Mouse (Mus musculus): Measurements from ENCODE around the gene Ptges2. TPM values are rescaled to one million over a fixed set of nuclear protein-coding genes. Genes with fewer than 3 reads are reported as not detected.
A peak's percentile ranks its signal among the peaks of the same experiment; 100 is the strongest.

The Ptges2 gene
- total RNA-seq, 1 experiment from 2014 or later = 7.1 TPM

DNA sequence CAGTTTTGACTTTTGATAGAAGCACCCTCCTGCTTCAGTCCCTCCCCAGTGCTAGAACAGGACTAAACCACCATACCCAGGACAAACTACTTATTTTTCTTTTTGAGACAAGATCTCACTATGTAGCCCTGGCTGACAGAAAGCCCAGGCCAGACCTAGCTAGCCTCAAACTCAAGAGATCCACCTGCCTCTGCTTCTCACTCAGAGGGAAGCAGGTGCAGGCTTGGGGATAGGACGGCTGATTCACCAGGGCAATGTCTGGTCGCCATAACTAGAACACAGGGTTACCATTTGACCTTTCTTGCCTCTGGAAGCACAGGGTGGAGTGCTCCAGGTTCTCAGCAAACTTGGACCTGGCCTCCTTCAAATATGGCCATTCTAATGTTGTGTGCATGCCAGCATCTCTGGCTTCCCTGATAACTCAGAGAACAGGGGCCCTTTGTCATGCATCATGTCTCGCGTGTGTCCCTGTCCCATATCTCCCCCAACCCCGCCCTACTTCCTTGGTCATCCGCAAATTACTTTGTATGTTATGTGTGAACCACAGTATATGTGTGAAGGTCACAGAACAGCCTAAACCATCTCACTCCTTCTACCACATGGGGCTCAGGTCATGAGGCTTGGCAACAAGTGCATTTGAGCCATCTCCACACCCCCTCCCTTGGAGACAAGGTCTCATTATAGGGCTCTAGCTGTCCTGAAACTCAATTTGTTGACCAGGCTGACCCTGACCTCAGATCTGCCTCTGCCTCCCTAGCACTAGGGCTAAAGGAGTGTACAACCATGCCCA is 17.2 kb downstream of the Ptges2 start:
- ATAC-seq (replicated peaks; ENCODE audit: low read depth, poor library complexity, severe bottlenecking) = no peak

DNA sequence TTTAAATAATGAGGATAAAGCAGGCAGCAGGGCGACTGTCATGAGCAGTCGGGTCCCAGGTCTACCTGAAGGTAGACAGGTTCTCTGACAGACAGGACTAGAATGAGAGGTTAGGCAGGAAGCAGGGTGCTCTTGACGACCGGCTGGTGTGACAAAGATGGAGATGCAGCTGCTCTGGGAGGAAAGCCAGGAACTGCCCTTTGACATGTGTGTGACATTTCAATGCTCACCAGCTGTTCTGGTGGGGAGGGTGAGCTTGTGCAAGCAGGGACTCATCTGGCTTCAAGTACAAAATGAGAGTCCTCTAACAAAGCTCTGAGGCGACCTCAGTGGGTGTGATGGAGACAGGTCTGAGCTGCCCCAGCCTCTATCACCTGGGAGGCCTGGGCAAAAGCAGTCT is 18.2 kb downstream of the Ptges2 start:
- ATAC-seq (replicated peaks; ENCODE audit: low read depth, poor library complexity, severe bottlenecking) = no peak

DNA sequence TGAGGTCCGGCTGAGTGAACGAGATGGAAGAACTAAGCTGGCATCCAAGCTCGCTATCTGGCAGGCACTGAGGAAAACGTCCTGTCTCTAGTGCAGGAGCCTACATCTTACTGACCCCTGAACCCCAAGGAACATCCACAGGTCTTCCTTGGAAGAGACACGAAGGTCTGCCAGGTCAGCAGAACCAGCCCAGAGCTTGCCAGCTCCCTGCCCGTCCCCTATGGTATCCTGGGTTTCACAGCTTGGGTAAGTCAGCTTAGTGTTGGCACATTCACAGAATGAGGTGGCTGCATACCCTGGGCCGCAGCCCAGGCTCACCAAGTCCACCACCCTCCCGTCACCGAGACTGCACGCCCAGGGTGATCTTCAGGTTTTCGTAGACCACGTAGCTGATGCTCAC is 20.1 kb downstream of the Ptges2 start:
- ATAC-seq (replicated peaks; ENCODE audit: low read depth, poor library complexity, severe bottlenecking) = no peak

DNA sequence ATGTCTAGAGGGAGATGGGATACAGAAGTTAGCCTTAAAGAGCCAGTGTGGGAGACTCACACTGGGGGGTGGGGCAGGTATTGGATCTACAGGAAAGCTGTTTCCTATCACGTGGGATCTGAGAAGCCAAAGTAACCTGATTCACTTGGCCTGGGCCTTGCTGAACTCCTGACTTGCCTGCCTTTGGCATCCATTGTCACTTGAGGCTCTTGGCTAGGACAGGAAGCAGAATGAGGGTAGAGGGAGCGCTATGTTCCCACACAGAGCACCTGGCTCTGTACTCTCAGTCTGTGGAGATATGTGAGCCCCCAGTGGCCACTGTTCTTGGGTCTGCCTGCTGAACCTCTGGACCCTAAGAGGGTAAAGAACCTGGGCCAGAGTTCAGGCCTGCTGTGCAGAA is 20.9 kb downstream of the Ptges2 start:
- no peak for ATAC-seq (replicated peaks; ENCODE audit: low read depth, poor library complexity, severe bottlenecking)

DNA sequence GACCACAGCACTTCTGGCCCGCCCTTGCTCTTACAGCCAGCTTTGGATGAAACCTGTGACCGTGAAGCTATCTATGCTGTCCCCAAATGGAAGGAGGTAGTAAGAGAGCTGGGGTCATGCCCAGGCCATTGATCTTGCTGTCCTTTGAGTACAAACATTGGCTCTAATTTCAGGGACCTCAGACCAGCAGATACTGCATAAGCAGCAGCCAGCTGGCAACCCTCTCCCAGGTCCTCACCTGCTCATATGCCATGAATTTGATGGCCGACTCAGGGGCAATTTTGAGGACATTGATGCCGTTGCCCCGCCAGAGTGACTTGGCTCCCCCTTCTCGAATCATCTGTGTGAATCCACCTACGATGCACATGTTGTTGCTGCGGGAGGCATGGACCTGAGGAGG is 21.8 kb downstream of the Ptges2 start:
- no peak for ATAC-seq (replicated peaks; ENCODE audit: low read depth, poor library complexity, severe bottlenecking)

DNA sequence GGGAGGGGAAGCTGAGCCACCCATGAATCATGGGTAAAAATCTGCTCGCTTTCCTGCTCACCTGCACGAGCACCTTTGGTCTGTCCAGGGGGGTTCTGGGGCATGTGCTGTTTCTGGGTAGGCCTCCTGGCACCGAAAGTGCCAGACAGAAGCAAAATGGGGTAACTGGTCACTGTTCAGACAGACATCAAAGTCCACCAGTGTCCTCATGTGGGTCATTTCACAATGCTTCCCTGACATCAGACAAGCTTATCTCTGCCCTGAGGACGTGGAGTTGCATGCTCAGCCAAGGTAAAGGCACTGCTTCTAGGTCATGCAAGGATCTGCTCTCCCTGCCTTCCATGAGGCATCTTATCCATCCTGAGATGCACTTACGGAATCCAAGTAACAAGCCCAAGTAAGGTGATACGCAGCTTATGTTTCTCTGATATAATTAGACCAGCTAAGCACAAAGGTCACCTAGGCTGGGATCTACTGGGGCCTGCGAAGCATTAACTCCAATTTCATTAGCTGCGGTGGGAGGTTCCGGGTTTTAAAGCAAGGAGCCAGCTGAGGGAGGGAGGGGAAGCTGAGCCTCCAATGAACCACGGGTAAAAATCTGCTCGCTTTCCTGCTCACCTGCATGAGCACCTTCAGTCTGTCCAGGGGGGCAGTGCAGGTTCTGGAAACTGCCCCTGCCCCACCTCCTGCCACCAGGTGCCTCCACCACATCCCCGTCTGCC is 22.9 kb downstream of the Ptges2 start:
- no peak for ATAC-seq (replicated peaks; ENCODE audit: low read depth, poor library complexity, severe bottlenecking)

DNA sequence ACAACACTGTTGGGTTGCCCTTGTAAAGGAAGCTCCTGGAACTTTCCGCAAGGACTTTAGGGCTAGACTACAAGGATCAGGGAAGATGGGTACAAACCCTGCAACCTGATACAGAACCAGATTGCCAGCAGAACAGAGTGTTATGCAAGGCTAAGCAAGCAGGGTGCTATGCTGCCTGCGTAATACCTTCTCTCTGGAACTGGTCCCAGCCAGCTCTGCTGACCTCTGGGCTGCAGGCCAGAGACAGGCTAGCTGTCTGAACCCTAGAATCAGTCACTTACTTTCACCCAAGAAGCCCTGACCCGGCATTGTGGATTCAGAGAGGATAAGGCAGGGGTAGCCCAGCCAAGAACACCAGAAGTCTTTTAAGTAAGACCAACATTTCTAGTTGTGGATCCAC is 23.7 kb downstream of the Ptges2 start:
- no peak for ATAC-seq (replicated peaks; ENCODE audit: low read depth, poor library complexity, severe bottlenecking)

DNA sequence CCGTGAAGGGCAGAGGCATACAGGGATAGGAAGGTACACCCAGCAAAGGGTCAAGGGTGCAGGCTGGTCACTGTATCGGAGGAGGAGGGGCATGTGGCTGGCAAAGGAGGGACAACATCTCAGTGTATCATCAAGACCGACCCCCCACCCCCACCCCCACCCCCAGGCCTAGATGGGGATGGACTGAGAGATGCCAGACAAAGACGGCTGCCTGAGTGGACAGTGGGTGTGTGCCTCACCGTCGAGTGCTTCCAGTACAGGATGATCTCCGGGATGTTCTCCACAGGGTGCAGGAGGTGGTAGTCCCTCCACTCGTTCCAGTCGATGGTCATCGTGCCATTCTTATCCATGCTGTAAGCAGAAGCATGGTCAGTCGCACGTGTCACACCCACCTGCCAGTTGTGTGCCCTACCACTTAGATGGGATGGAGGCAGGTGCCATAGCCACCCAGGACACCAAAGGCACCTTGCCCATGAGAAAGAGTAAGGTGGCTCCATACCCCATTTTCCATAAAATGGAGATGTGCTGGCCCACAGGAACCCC is 24.4 kb downstream of the Ptges2 start:
- ATAC-seq (replicated peaks; ENCODE audit: low read depth, poor library complexity, severe bottlenecking) = no peak

DNA sequence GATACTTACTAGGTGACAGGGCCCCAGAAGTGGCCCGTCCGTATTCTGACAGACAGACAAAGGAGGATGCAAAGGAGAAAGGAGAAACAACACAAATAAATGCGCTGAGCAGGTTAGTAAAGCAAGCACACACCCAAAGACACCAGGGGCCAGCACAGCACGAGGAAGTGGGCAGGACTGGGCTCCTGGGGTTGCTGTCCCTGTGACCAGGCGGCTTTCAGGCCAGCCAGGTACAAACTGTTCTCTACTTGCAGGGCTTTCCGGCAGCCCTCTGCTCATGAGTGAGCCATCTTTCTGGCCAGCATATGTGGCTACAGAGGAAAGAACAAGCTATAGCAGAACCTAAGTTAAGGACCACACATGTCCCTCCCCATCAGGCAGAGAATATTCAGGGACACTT is 25.0 kb downstream of the Ptges2 start:
- no peak for ATAC-seq (replicated peaks; ENCODE audit: low read depth, poor library complexity, severe bottlenecking)

DNA sequence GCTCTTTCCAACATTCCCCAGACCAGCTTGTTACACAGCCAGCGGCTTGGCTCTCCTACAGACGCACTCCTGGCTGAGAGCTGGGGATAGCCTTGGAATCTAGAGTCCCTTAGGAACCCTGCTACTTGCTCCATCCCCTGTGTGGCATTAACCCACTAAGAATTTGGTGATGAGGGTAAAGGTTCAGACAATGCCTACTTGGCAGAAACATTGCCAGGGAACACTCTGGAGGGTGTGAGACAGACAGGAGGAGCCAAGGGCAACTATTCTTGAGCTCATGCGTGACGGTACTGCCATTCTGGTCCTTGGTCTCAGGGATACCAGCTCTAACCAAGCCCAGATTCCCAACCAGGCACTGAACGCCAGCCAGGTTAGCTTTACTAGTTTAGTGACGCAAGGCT is 26.2 kb downstream of the Ptges2 start:
- ATAC-seq (replicated peaks; ENCODE audit: low read depth, poor library complexity, severe bottlenecking) = no peak

DNA sequence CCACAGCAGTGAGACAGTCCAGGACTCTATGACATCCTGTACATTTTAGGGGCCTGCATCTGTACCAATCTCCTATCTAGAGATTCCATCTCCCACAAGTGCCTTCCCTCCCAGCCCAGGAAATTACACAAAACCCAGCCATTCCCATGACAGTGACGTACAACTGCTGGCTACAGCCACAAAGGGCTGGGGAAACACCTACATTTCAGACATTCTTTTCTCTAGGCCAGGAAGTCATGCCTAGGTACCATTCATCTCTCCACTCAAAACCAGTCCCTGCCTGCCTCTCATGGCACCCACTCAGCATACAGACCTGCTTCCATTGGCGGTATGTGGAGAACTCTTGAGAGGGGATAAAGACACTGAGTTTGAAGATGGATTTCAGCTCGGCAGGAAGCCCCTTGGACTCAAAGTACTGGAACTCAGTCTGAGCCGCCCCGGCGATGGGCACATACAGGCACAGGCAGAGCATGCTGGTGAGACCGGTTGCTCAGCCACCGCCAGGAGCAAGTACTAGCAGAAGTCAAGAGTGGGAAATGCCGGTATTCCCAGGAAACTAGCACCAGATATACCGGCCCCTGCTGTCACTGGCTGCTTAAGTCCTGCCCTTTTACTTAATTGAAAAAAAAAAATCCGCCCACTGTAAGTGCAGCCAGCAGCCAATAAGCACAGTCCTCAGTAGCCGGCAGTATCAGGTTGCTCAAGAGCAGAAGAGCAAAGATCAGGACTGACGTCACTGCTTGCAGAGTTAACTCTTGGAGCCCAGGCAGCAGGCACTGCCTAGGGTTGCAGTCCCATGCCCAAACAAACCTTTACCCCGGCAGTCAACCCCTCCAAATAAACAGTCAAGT is 28.0 kb downstream of the Ptges2 start:
- ATAC-seq (replicated peaks; ENCODE audit: low read depth, poor library complexity, severe bottlenecking) = peak; percentile 89

DNA sequence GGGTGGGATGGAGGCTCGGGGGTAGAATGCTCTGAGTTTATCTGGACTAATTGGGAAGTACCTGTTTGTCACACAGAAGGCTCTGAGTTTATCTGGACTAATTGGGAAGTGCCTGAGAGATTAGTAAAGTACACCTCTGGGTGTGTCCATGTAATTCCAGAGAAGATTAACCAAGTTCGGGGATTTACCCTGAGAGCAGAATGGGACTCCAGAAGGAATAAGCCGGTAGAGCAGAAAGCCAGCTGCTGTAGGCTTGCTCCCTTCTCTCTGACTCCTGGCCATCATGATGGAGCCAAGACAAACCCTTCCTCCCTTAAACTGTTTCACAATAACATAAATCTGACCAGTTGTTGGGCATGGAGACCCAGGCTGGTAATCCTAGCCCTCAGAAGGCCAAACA is 29.1 kb downstream of the Ptges2 start:
- ATAC-seq (replicated peaks; ENCODE audit: low read depth, poor library complexity, severe bottlenecking) = no peak

DNA sequence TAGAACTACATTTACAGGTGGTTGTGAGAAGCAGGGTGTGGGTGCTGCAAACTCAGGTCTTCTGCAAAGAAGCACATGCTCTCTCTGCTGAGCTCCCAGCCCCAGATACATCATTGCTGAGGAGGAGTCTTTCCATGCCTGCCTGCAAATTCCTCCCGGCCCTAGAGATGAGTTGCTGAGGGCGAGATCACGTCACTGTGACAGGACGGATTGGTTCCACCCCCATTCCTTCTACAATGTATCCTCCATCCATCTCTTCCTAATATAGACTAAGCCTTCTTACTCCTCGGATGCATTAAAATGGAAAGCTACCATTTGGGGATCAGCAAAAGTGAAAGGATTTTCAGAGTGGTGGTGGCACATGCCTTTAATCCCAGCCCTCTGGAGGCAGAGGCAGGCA is 29.9 kb downstream of the Ptges2 start:
- ATAC-seq (replicated peaks; ENCODE audit: low read depth, poor library complexity, severe bottlenecking) = no peak

DNA sequence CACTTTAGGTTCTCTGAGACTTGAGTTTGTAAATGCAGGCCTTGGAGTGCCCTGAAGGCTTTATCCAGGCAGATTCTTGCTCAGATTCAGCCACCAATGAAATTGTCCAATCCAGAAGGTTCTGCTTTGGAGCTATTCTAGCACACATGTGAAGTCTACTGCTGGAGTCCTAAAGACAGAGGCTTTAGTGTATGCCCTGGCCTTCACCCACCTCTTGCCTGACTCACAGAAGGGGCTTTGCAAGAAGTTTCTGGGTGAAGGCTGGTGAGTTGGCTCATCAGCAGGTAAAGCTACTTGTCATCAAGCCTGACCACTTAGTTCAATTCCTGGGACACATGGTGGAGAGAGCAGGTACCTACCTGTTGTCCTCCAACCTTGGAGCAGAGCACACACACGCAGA is 30.4 kb downstream of the Ptges2 start:
- no peak for ATAC-seq (replicated peaks; ENCODE audit: low read depth, poor library complexity, severe bottlenecking)

DNA sequence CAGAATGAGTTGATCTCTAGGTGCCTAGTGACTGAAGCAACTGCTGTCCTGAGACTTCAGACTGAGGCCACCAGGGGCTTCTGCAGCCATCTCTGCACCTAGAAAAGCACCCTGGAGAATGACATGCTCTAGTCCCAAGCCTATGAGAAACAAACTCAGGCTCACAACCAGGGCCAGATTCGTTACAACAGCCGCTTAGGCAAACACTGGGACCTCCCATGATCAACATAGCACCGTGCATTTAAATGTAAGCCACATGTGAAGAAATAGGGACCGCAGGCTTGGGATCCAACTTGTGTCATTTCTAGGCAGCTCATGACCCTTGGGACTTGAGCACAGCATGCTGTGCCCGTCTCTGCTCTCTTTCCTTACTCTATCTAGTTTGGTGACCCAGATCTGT is 32.0 kb downstream of the Ptges2 start:
- no peak for ATAC-seq (replicated peaks; ENCODE audit: low read depth, poor library complexity, severe bottlenecking)

DNA sequence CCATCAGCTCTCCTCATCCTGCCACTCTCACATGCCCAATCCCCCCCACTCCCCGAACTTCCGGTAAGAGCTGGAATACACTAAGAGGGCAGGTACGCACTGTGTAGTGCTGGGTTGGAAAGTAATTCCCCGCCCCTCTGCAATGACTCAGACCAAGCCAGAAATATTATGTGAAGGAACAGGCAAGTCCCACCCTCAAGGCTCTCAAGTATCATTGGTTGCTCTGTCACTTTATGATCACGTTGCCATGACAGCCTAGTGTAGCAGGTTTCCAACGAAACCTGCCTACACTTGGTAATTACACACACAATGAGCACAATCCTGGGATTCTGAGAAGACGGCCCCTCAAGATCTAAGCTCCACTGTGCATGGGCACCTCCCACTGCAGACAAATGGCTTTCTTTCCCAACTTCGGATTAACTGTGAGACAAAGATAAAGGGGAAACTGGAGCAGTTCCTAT is 32.6 kb downstream of the Ptges2 start:
- peak; percentile 48 for ATAC-seq (replicated peaks; ENCODE audit: low read depth, poor library complexity, severe bottlenecking)

DNA sequence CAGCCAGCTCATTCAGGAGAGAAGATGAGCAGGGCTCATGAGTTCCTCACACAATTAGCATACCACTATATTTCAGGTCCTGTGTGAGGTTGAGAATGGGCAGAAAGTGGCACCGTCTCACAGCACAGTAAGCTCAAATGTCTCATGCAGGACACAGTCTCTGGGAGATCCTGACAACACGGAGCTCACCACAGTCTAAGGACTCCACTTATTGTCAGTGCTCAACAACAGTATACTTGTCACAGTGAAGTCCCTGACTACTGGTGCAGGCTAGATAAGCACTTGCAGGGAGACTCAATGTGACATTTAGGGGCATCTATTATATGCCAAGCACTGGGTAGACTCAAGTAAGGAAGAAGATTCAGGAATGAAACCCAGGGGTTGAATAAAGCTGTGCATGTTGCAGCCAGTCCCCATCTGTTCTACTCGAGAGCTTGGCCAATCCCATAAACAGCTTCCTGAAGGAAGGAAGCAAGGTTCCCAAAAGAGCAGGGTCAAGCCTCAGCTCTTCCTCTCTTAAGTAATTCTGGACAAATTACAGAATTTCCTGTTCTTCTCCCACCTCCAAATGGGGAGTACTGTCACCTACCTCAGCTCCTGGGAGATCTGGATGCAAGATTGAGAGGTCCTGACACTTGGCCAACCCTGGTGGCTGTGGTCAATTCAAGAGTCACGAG is 33.7 kb downstream of the Ptges2 start:
- no peak for ATAC-seq (replicated peaks; ENCODE audit: low read depth, poor library complexity, severe bottlenecking)

DNA sequence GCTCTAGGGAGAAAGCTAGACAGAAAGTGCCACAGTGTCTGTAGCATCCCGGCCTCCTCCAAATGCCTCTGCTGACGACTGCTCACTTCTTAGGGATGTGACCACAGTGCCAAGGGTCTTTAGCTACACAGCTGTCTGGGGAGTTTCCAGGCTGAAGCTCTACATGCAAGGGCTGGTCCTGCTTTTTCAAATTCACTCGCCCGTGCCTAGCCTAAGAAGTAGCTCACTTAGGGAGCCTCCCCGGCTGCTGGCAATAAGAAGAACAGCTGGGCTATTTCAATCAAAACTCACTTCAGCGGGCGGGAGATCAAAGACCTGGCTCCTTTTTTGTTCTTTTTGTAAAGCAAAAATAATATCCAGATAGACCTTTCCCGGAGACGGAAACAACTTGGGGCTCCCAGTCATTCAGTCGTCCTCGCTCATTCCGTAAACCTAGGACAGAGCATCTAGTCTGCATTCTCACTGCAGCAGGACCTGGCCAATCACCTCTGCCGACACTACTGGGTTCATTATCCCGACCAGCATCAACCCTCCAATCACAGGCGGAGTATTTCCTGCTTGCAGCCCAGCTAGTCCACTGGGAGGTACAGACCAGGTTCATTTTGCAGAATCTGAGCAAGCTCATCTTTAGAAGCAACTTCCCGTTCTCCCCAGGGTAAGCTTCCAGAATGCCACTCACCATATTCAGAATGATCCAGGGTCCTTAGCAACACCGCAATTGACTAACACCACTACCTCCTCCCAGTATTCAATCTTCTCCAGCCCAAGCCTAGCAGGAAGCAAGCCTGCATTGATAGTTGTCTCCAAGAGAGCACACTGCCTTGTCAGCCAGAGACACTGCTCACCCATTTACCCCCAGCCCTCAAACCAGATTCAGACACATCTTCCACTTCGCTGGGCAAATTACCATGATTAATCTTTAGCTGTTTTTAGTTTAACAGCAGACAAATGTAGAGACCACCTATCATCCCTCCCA is 35.3 kb downstream of the Ptges2 start:
- no peak for ATAC-seq (replicated peaks; ENCODE audit: low read depth, poor library complexity, severe bottlenecking)
